Mouse (Mus musculus) megakaryocyte, embryonic 14.5 days (primary cell): ENCODE results near the gene Sfswap. TPM values are rescaled to one million over a fixed set of nuclear protein-coding genes. Genes with fewer than 3 reads are reported as not detected.

Source experiments
- H3K27me3 ChIP-seq: replicated peaks from 2 replicates; pipeline ENCODE3; 2012; ENCODE audit warnings: inconsistent platforms
- H3K36me3 ChIP-seq: replicated peaks from 2 replicates; pipeline ENCODE3; 2012; ENCODE audit warnings: low read length, inconsistent platforms, mixed read lengths
- H3K4me1 ChIP-seq: 2 replicates; pipeline ENCODE4 v1.6.1; 2012; ENCODE audit warnings: inconsistent platforms
- H3K4me3 ChIP-seq: replicated peaks from 2 replicates; pipeline ENCODE3; 2012; ENCODE audit warnings: moderate library complexity, mild to moderate bottlenecking, inconsistent platforms
- H3K9me3 ChIP-seq: 2 replicates; pipeline ENCODE4 v1.6.1; 2012; ENCODE audit warnings: inconsistent platforms
- FLI1 ChIP-seq: IDR thresholded peaks from 2 replicates; pipeline ENCODE4 v1.6.1; 2012; ENCODE audit warnings: low read length, inconsistent platforms, mixed read lengths
- GATA1 ChIP-seq: IDR thresholded peaks from 3 replicates; pipeline ENCODE4 v1.6.1; 2012; ENCODE audit warnings: mixed read lengths, low read length, inconsistent platforms, borderline replicate concordance
- polyA plus RNA-seq: library from polyadenylated mRNA; stranded (reverse); fragments of >175 nt; gene quantifications from 2 replicates; pipeline ENCODE4 v1.2.3, GENCODE M21; 2012; ENCODE audit warnings: low replicate concordance; ENCODE audit not compliant: insufficient read depth

Gene Sfswap
- polyA plus RNA-seq, 1 experiment: 48.3 TPM

GRCm38 (mm10) chr5:129524751-129525150, 23.7 kb downstream of the Sfswap start:
- no peaks in the 10 kb centered on the region for H3K27me3 ChIP-seq
- H3K4me1 ChIP-seq: peaks cover 80% of the 10 kb centered on the region
- H3K36me3 ChIP-seq: peaks cover 99% of the 10 kb centered on the region
- TF ChIP-seq FLI1 (no peak), GATA1 (no peak)
- H3K9me3 ChIP-seq: no peaks in the 10 kb centered on the region
- H3K4me3 ChIP-seq: peak overlapping the region; percentile 72

GRCm38 (mm10) chr5:129527162-129527561, 26.1 kb downstream of the Sfswap start:
- TF ChIP-seq GATA1: no peak
- peaks cover 66% of the 10 kb centered on the region for H3K4me1 ChIP-seq
- peaks cover 99% of the 10 kb centered on the region for H3K36me3 ChIP-seq
- H3K4me3 ChIP-seq: peak overlapping the region; percentile 31
- H3K27me3 ChIP-seq: no peaks in the 10 kb centered on the region
- no peaks in the 10 kb centered on the region for H3K9me3 ChIP-seq

DNA sequence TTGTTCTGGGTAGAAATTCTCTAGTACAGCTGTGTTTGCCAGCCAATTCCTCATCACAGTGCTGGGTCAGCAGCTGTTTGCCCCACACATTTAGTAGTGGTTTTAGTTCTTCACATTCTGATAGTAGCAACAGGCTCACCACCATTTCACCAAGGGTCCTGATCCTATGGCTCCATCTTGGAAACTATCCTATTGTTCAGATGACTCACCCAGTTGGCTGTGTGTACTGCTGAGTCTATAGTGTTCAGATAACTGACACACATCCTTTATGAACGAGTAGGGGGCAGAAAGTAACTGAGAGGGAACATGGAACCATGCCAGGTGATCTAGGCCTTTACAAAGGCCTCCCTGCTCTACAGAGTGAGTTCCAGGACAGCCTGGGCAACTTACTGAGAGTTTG, 28.6 kb downstream of the Sfswap start:
- H3K4me1 ChIP-seq: peaks cover 65% of the 10 kb centered on the region
- H3K27me3 ChIP-seq: no peaks in the 10 kb centered on the region
- TF ChIP-seq FLI1: no peak
- TF ChIP-seq GATA1: no peak
- H3K9me3 ChIP-seq: no peaks in the 10 kb centered on the region
- H3K36me3 ChIP-seq: peaks cover 99% of the 10 kb centered on the region
- H3K4me3 ChIP-seq: no peak overlapping the region

DNA sequence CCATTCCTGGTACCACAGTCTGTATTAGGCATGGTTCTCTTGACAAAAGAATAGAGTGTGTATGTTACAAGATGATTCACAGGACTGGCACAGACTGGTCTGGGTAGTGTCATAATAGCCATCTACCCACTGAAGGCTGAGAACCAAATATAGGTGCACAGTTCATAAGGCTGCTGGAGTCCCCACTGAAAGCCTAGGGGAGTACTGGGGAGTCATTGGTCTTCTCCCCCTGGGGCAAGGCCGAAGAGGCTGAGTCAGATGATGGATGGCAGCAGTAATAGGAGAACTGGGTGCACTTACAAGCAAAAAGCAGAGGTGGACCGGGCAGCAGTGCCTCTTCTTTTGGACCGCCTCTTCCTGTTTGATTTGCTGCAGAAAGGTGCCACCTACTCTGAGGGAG, 32.7 kb downstream of the Sfswap start:
- peaks cover 96% of the 10 kb centered on the region for H3K36me3 ChIP-seq
- TF ChIP-seq FLI1 (no peak), GATA1 (no peak)

DNA sequence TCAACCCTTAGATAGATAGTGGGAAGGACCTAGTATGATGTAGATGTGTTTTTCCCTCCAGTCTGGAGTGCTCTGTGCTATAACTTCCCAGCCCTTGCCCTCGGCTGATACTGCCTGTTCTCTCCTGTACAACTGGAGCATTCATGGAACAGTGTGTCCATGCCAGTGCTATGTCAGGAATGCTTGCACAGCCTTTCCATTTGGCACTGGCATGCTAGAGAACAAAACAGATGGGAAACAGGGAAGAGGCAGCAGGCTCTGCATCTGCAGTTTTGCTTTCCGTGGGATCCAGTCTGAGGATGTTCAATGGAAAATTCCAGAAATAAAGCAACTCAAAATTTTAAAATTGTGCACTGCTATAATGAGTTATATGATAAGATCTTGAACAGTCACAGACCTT, 33.5 kb downstream of the Sfswap start:
- Histone ChIP-seq H3K36me3 (peaks cover 96% of the 10 kb centered on the region), H3K4me3 (peak overlapping the region; percentile 62), H3K9me3 (no peaks in the 10 kb centered on the region), H3K4me1 (peaks cover 69% of the 10 kb centered on the region), H3K27me3 (no peaks in the 10 kb centered on the region)
- TF ChIP-seq FLI1: no peak
- no peak for TF ChIP-seq GATA1

More for the DNA sequence above, 32.7 kb downstream of the Sfswap start:
- no peak overlapping the region for H3K4me3 ChIP-seq
- no peaks in the 10 kb centered on the region for H3K27me3 ChIP-seq
- peaks cover 67% of the 10 kb centered on the region for H3K4me1 ChIP-seq
- H3K9me3 ChIP-seq: no peaks in the 10 kb centered on the region

- peaks cover 96% of the 10 kb centered on the region for H3K36me3 ChIP-seq
- H3K4me1 ChIP-seq: peaks cover 66% of the 10 kb centered on the region
- no peaks in the 10 kb centered on the region for H3K9me3 ChIP-seq
- TF ChIP-seq FLI1 (no peak), GATA1 (no peak)
- no peak overlapping the region for H3K4me3 ChIP-seq
- no peaks in the 10 kb centered on the region for H3K27me3 ChIP-seq
These were observed 34.0 kb downstream of the Sfswap start for GRCm38 (mm10) chr5:129535021-129535420.

DNA sequence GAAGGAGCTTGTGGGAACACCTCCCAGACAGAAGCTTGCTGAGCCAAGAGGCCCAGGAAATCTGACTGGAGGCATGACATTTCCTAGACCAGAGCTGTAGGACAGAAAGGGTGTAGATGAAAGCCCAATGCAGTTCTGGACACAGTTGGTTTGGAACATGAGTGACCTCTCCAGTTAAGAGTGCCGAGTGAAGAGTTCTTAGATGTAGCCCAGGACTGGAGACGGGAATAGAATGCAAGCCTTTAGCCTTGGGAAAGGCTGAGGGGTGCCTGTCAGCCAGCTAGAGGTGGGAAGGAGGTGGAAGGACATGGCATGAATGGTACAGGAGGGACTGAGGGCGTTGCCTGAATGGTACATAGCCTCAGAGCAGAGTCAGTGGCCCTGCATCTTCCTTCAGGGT, 34.4 kb downstream of the Sfswap start:
- no peak for TF ChIP-seq GATA1
- no peak for TF ChIP-seq FLI1
- H3K4me3 ChIP-seq: peak overlapping the region; percentile 77
- no peaks in the 10 kb centered on the region for H3K9me3 ChIP-seq
- no peaks in the 10 kb centered on the region for H3K27me3 ChIP-seq
- peaks cover 66% of the 10 kb centered on the region for H3K4me1 ChIP-seq
- peaks cover 96% of the 10 kb centered on the region for H3K36me3 ChIP-seq

DNA sequence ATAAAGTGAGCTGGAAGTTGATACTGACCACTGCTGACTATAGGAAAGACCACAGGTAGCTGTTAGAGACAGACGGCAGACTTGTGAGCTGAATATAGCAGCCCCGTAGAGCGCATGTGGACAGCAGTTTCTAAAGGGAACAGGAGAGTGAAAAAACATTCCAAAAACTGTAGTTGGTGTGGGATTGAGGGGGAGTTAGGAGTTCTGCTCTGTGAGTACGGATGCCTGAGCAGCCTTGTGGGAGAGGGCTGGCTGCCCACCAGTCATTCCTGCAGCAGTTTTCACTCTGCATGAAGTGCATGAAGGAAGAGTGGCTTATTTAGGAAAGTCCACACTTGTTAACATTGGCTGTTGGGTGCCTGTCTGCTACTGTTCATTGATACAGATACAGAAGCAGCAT, 37.8 kb downstream of the Sfswap start:
- H3K27me3 ChIP-seq: no peaks in the 10 kb centered on the region
- TF ChIP-seq FLI1 (no peak), GATA1 (no peak)
- peaks cover 55% of the 10 kb centered on the region for H3K4me1 ChIP-seq
- H3K9me3 ChIP-seq: no peaks in the 10 kb centered on the region
- H3K36me3 ChIP-seq: peaks cover 95% of the 10 kb centered on the region
- no peak overlapping the region for H3K4me3 ChIP-seq

DNA sequence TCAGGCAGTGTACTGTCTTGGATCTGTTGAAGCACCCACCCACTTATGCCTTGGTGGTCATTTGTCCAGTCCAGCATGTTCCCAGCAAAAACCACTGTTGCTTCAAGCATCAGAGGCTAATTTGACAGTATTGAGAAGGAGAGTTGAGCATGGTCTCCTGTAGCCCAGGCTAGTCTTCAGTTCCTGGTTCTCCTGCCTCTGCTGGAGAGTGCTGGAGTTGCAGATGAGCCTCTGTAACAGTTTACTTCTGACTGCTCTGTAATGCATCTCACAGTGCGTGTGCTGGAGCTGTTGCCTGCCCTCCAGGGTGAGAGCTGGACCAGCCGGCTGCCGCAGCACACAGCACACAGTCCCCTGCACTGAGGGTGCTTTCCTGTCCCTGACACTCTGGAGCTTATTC, 41.2 kb downstream of the Sfswap start:
- H3K27me3 ChIP-seq: no peaks in the 10 kb centered on the region
- peaks cover 30% of the 10 kb centered on the region for H3K4me1 ChIP-seq
- H3K9me3 ChIP-seq: no peaks in the 10 kb centered on the region
- TF ChIP-seq FLI1: no peak
- no peak for TF ChIP-seq GATA1
- no peak overlapping the region for H3K4me3 ChIP-seq
- H3K36me3 ChIP-seq: peaks cover 97% of the 10 kb centered on the region

- Histone ChIP-seq H3K4me3 (no peak overlapping the region), H3K27me3 (no peaks in the 10 kb centered on the region), H3K4me1 (peaks cover 10% of the 10 kb centered on the region; the same call in 1 of the 2 replicates), H3K9me3 (no peaks in the 10 kb centered on the region), H3K36me3 (peaks cover 98% of the 10 kb centered on the region)
- TF ChIP-seq FLI1 (no peak), GATA1 (no peak)
These were observed 44.8 kb downstream of the Sfswap start for GRCm38 (mm10) chr5:129545787-129546186.

GRCm38 (mm10) chr5:129549716-129550115, 48.7 kb downstream of the Sfswap start:
- TF ChIP-seq FLI1: no peak
- TF ChIP-seq GATA1: no peak

More at GRCm38 (mm10) chr5:129549716-129550115, 48.7 kb downstream of the Sfswap start:
- Histone ChIP-seq H3K9me3 (no peaks in the 10 kb centered on the region), H3K27me3 (no peaks in the 10 kb centered on the region), H3K4me1 (no peaks in the 10 kb centered on the region), H3K36me3 (peaks cover 99% of the 10 kb centered on the region), H3K4me3 (no peak overlapping the region)
